Mouse (Mus musculus): ENCODE measurements around the gene Anxa10. TPM values are rescaled to one million over a fixed set of nuclear protein-coding genes. Genes with fewer than 3 reads are reported as not detected.

Gene Anxa10
- polyA plus RNA-seq, 1 experiment from 2014 or later, result not detected

Other genes with a start within 250 kb of the Anxa10 start
- 135 and 141 TPM in 2 replicates for gene Palld, start 220.5 kb downstream of the Anxa10 start, polyA plus RNA-seq (2015; fragmentation: Nextera tagmentation; extraction: Ambion mirVana)
- 0.84 and 1.6 TPM in 2 replicates for gene Ddx60, start 195.1 kb downstream of the Anxa10 start, polyA plus RNA-seq (2015; fragmentation: Nextera tagmentation; extraction: Ambion mirVana)

Data from embryonic facial prominence, embryonic 15.5 days (tissue).